Mouse (Mus musculus): Measurements from ENCODE around the gene Rnf222.

The Rnf222 gene

GRCm38 (mm10) chr11:68907251-68907650 is 18.9 kb downstream of the Rnf222 start:
- no peak for TF ChIP-seq NANOG (IDR thresholded peaks at IDR 0.05; ENCODE audit: borderline replicate concordance, low read length)
- TF ChIP-seq POU5F1 (IDR thresholded peaks at IDR 0.05; ENCODE audit: borderline replicate concordance, low read length), result no peak
- no peak for TF ChIP-seq CTCF (conservative IDR thresholded peaks at IDR 0.05; ENCODE audit: low read length)
- H3K4me3 ChIP-seq (replicated peaks; ENCODE audit: low read length), result no peak overlapping the region
- no peaks in the 10 kb centered on the region for H3K9me3 ChIP-seq (ENCODE audit: low read length)
- H3K36me3 ChIP-seq (ENCODE audit: insufficient read depth, low read length), result peaks cover 50% of the 10 kb centered on the region
- H3K27me3 ChIP-seq (ENCODE audit: insufficient read depth, low read length), result peaks cover 5% of the 10 kb centered on the region
- H3K4me1 ChIP-seq (replicated peaks; ENCODE audit: low read depth, low read length), result peaks cover 46% of the 10 kb centered on the region

GRCm38 (mm10) chr11:68908846-68909503 is 20.6 kb downstream of the Rnf222 start:
- Histone ChIP-seq H3K4me1 (replicated peaks; ENCODE audit: low read depth, low read length) (peaks cover 34% of the 10 kb centered on the region), H3K9me3 (ENCODE audit: low read length) (peaks cover 4% of the 10 kb centered on the region; the same call in 1 of the 2 replicates), H3K4me3 (replicated peaks; ENCODE audit: low read length) (no peak overlapping the region), H3K27me3 (ENCODE audit: insufficient read depth, low read length) (peaks cover 6% of the 10 kb centered on the region), H3K36me3 (ENCODE audit: insufficient read depth, low read length) (peaks cover 33% of the 10 kb centered on the region)
- no peak for TF ChIP-seq CTCF (conservative IDR thresholded peaks at IDR 0.05; ENCODE audit: low read length)
- no peak for TF ChIP-seq NANOG (IDR thresholded peaks at IDR 0.05; ENCODE audit: borderline replicate concordance, low read length)
- TF ChIP-seq POU5F1 (IDR thresholded peaks at IDR 0.05; ENCODE audit: borderline replicate concordance, low read length), result no peak

DNA sequence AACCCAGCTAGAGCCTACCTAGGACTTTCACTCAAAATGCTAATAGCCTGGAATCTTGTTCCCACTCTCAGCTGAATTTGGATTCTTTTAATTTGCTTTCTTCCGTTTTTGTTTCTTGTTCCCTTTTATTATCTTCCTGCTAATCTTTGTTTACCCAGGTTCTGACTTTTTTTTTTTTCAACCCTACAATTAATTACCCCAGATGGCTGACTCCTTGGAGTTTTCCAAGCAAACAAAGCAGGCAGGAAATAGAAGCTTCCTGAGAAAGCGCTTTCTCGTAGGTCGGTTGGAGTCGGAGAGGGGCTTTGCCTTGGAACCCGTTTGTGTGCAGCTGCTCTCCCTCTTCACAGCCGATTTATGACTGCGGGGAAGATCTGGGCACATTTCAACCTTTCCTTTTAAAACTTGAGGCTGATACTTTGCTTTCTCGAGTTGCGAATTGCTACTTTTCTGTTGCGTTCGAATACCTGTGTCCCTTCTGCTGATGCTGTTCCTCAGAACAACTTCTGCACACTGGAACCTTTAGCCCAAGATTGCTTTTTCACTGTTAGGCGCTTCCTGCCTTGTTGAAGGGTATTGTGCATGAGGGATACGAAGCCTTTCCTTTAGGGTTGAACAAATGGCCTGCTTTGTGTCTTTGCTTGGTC is 23.3 kb downstream of the Rnf222 start:
- H3K27me3 ChIP-seq (ENCODE audit: insufficient read depth, low read length), result peaks cover 6% of the 10 kb centered on the region
- H3K9me3 ChIP-seq (ENCODE audit: low read length), result peaks cover 4% of the 10 kb centered on the region; the same call in 1 of the 2 replicates

DNA sequence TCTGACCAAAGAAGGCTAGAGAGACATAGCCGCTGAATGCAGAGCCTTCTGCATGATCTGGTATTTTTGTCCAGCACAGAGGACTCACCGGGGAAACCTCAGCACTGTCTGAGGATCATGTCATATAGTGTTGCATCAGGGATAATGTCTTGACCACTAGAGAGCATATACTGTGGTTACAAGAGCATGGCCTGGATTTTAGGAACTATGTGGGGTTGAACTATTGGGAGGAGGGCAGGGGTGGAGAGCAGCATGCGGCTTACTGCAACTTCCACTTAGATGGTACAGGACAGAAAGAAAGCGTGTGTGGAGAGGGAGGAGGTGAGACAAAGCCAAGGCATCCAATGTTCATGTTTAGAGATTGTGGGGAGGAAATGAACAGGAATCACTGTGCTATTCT is 26.2 kb downstream of the Rnf222 start:
- H3K9me3 ChIP-seq (ENCODE audit: low read length), result peaks cover 4% of the 10 kb centered on the region; the same call in 1 of the 2 replicates
- H3K4me3 ChIP-seq (replicated peaks; ENCODE audit: low read length), result no peak overlapping the region
- H3K36me3 ChIP-seq (ENCODE audit: insufficient read depth, low read length), result no peaks in the 10 kb centered on the region
- TF ChIP-seq NANOG (IDR thresholded peaks at IDR 0.05; ENCODE audit: borderline replicate concordance, low read length), result no peak
- peaks cover 6% of the 10 kb centered on the region for H3K27me3 ChIP-seq (ENCODE audit: insufficient read depth, low read length)
- H3K4me1 ChIP-seq (replicated peaks; ENCODE audit: low read depth, low read length), result peaks cover 9% of the 10 kb centered on the region; the same call in 1 of the 2 replicates

More for the DNA sequence above, 23.3 kb downstream of the Rnf222 start:
- H3K4me3 ChIP-seq (replicated peaks; ENCODE audit: low read length), result no peak overlapping the region
- peaks cover 6% of the 10 kb centered on the region for H3K36me3 ChIP-seq (ENCODE audit: insufficient read depth, low read length)
- TF ChIP-seq CTCF (conservative IDR thresholded peaks at IDR 0.05; ENCODE audit: low read length) (no peak), NANOG (IDR thresholded peaks at IDR 0.05; ENCODE audit: borderline replicate concordance, low read length) (no peak)
- peaks cover 16% of the 10 kb centered on the region for H3K4me1 ChIP-seq (replicated peaks; ENCODE audit: low read depth, low read length)

- H3K36me3 ChIP-seq (ENCODE audit: insufficient read depth, low read length), result no peaks in the 10 kb centered on the region
- H3K4me1 ChIP-seq (replicated peaks; ENCODE audit: low read depth, low read length), result peaks cover 15% of the 10 kb centered on the region; the same call in 1 of the 2 replicates
- H3K9me3 ChIP-seq (ENCODE audit: low read length), result no peaks in the 10 kb centered on the region
- peaks cover 14% of the 10 kb centered on the region for H3K27me3 ChIP-seq (ENCODE audit: insufficient read depth, low read length)
- no peak overlapping the region for H3K4me3 ChIP-seq (replicated peaks; ENCODE audit: low read length)
- TF ChIP-seq CTCF (conservative IDR thresholded peaks at IDR 0.05; ENCODE audit: low read length), result no peak
- no peak for TF ChIP-seq NANOG (IDR thresholded peaks at IDR 0.05; ENCODE audit: borderline replicate concordance, low read length)
- TF ChIP-seq POU5F1 (IDR thresholded peaks at IDR 0.05; ENCODE audit: borderline replicate concordance, low read length), result no peak
These were observed 34.8 kb downstream of the Rnf222 start for GRCm38 (mm10) chr11:68923191-68923590.

- TF ChIP-seq NANOG (IDR thresholded peaks at IDR 0.05; ENCODE audit: borderline replicate concordance, low read length) (no peak), POU5F1 (IDR thresholded peaks at IDR 0.05; ENCODE audit: borderline replicate concordance, low read length) (no peak), CTCF (conservative IDR thresholded peaks at IDR 0.05; ENCODE audit: low read length) (no peak)
- Histone ChIP-seq H3K4me1 (replicated peaks; ENCODE audit: low read depth, low read length) (peaks cover 15% of the 10 kb centered on the region; the same call in 1 of the 2 replicates), H3K4me3 (replicated peaks; ENCODE audit: low read length) (no peak overlapping the region), H3K9me3 (ENCODE audit: low read length) (no peaks in the 10 kb centered on the region), H3K36me3 (ENCODE audit: insufficient read depth, low read length) (no peaks in the 10 kb centered on the region), H3K27me3 (ENCODE audit: insufficient read depth, low read length) (peaks cover 14% of the 10 kb centered on the region)
These were observed 36.4 kb downstream of the Rnf222 start for GRCm38 (mm10) chr11:68924749-68925148.

- no peak within 1 kb of the TSS for H3K4me3 ChIP-seq (replicated peaks; ENCODE audit: low read length)
- TF ChIP-seq POU5F1 (IDR thresholded peaks at IDR 0.05; ENCODE audit: borderline replicate concordance, low read length) (no peak), NANOG (IDR thresholded peaks at IDR 0.05; ENCODE audit: borderline replicate concordance, low read length) (no peak), CTCF (conservative IDR thresholded peaks at IDR 0.05; ENCODE audit: low read length) (no peak)
- H3K36me3 ChIP-seq (ENCODE audit: insufficient read depth, low read length), result no peaks in the 10 kb centered on the region
- H3K9me3 ChIP-seq (ENCODE audit: low read length), result no peaks in the 10 kb centered on the region
- peaks cover 15% of the 10 kb centered on the region; the same call in 1 of the 2 replicates for H3K4me1 ChIP-seq (replicated peaks; ENCODE audit: low read depth, low read length)
- peaks cover 19% of the 10 kb centered on the region for H3K27me3 ChIP-seq (ENCODE audit: insufficient read depth, low read length)
These were observed 38.6 kb downstream of the Rnf222 start, which contains the start of gene Odf4 for GRCm38 (mm10) chr11:68926981-68927380. Gene Odf4 (minus strand): TSS chr11:68927081.

DNA sequence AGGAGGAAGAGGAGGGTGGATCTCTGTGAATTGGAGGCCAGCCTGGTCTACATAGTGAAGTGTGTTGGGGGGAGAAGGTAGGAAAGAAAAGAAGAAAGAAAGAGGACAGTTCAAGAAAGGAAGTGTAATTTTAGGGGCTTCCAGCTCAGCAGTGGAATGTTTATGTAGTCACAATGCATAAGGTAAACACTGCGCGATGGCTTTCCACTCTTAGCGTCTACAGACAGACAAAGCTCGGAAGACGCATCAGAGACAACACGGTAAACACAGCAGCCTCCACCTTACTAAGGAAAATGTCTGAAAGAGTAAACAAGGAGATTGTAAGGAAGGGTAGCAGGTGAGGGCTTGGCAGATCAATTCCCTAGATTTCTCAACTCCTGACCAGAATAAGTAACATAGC is 41.6 kb downstream of the Rnf222 start:
- Histone ChIP-seq H3K9me3 (ENCODE audit: low read length) (no peaks in the 10 kb centered on the region), H3K36me3 (ENCODE audit: insufficient read depth, low read length) (no peaks in the 10 kb centered on the region), H3K4me1 (replicated peaks; ENCODE audit: low read depth, low read length) (peaks cover 8% of the 10 kb centered on the region; the same call in 1 of the 2 replicates), H3K4me3 (replicated peaks; ENCODE audit: low read length) (no peak overlapping the region), H3K27me3 (ENCODE audit: insufficient read depth, low read length) (peaks cover 19% of the 10 kb centered on the region)
- TF ChIP-seq CTCF (conservative IDR thresholded peaks at IDR 0.05; ENCODE audit: low read length) (no peak), NANOG (IDR thresholded peaks at IDR 0.05; ENCODE audit: borderline replicate concordance, low read length) (no peak), POU5F1 (IDR thresholded peaks at IDR 0.05; ENCODE audit: borderline replicate concordance, low read length) (no peak)

All from E14TG2a.4 (cell line).